Mouse (Mus musculus) kidney, adult 2 months (tissue): Measurements from ENCODE around the gene Tmem54.

Experiments
- CTCF ChIP-seq: fragments of 200-500 bp; conservative IDR thresholded peaks from 2 replicates; pipeline ENCODE4 v1.5.1; 2011; ENCODE audit warnings: low read depth, mild to moderate bottlenecking, control low read depth, low read length, moderate library complexity, mixed read lengths; ENCODE audit not compliant: insufficient read depth, insufficient read length
- POLR2A ChIP-seq: fragments of 200-500 bp; IDR thresholded peaks from one replicate; pipeline ENCODE4 v1.6.1; 2011; ENCODE audit warnings: low read depth, low read length, control low read depth

DNA sequence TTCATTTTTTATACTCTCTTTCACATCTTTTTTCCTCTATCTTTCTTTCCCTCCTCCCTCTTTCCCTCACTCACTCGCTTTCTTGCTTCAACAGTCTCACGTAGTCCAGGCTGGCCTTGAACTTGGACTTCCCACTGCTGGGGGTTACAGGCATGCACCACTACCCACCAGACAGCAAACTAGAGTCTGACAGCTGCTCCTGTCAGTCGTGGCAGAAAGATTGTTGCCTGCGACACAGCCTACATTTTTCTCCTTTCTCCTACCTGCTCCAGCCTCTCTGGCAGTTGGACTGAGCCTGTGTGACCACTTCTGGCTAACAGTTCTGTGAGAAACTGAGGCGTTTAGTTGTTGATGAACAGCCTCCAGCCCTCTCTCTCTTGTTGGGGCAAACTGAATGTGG lies 49.8 kb upstream of the Tmem54 start:
- TF ChIP-seq POLR2A, result no peak
- no peak for TF ChIP-seq CTCF
